Mouse (Mus musculus): Measurements from ENCODE around the gene Cog2. TPM values are rescaled to one million over a fixed set of nuclear protein-coding genes. Genes with fewer than 3 reads are reported as not detected.
A peak's percentile ranks its signal among the peaks of the same experiment; 100 is the strongest.

Cog2 gene
- polyA plus RNA-seq, 1 experiment from 2014 or later = 36.9 TPM

GRCm38 (mm10) chr8:124585718-124586425 lies 65.3 kb downstream of the Cog2 start:
- Histone ChIP-seq H3K4me1 (ENCODE audit: control insufficient read depth, insufficient read depth, low read length) (peaks cover 6% of the 10 kb centered on the region; the same call in 1 of the 2 replicates), H3K27ac (ENCODE audit: low read length) (no peak overlapping the region; the same call in 1 of the 2 replicates), H3K9ac (replicated peaks; ENCODE audit: low read depth, low read length) (no peak overlapping the region), H3K9me3 (ENCODE audit: control insufficient read depth, low read depth, low read length) (no peaks in the 10 kb centered on the region), H3K27me3 (ENCODE audit: control insufficient read depth, insufficient read depth, low read length) (no peaks in the 10 kb centered on the region), H3K4me3 (ENCODE audit: low read depth, low read length) (no peak overlapping the region), H3K4me2 (replicated peaks; ENCODE audit: low read depth, low read length) (no peak overlapping the region), H3K36me3 (ENCODE audit: control insufficient read depth, insufficient read depth, low read length) (no peaks in the 10 kb centered on the region)
- WGBS = 30% methylated on average over 3 of the region's 3 CpGs
- peak; percentile 58; the same call in 1 of the 2 replicates for ATAC-seq (ENCODE audit: insufficient number of reproducible peaks, insufficient read depth, low FRiP score, low read depth)

DNA sequence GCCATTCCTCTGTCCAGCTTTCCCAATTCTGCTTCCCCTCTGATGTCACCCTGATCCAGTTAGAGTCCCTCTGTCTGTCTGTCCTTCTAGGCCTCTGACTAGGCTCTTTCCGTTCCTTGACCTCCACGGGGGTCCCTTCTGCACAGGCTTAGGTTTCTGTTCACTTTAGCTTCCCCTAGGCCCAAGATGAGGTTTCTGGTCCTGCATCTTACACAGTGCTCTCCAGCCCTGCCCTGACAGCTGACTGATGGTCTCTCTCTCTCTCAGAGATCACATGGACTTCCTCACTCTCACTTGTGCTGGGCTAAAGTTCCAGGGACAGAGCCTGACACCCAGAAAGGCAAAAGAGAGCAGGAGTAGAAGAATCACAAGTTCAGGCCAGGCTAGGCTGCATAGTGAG lies 66.0 kb downstream of the Cog2 start:
- Histone ChIP-seq H3K4me3 (ENCODE audit: low read depth, low read length) (no peak overlapping the region), H3K9ac (replicated peaks; ENCODE audit: low read depth, low read length) (no peak overlapping the region), H3K27ac (ENCODE audit: low read length) (no peak overlapping the region), H3K4me1 (ENCODE audit: control insufficient read depth, insufficient read depth, low read length) (peaks cover 6% of the 10 kb centered on the region; the same call in 1 of the 2 replicates), H3K9me3 (ENCODE audit: control insufficient read depth, low read depth, low read length) (no peaks in the 10 kb centered on the region), H3K4me2 (replicated peaks; ENCODE audit: low read depth, low read length) (no peak overlapping the region), H3K36me3 (ENCODE audit: control insufficient read depth, insufficient read depth, low read length) (no peaks in the 10 kb centered on the region), H3K27me3 (ENCODE audit: control insufficient read depth, insufficient read depth, low read length) (no peaks in the 10 kb centered on the region)
- WGBS = 86% methylated on average over 2 of the region's 2 CpGs
- no peak for ATAC-seq (ENCODE audit: insufficient number of reproducible peaks, insufficient read depth, low FRiP score, low read depth)

GRCm38 (mm10) chr8:124589393-124589792 lies 68.8 kb downstream of the Cog2 start:
- Histone ChIP-seq H3K27me3 (ENCODE audit: control insufficient read depth, insufficient read depth, low read length) (no peaks in the 10 kb centered on the region), H3K4me2 (replicated peaks; ENCODE audit: low read depth, low read length) (no peak overlapping the region), H3K36me3 (ENCODE audit: control insufficient read depth, insufficient read depth, low read length) (no peaks in the 10 kb centered on the region), H3K27ac (ENCODE audit: low read length) (no peak overlapping the region), H3K4me3 (ENCODE audit: low read depth, low read length) (no peak overlapping the region), H3K9me3 (ENCODE audit: control insufficient read depth, low read depth, low read length) (no peaks in the 10 kb centered on the region), H3K4me1 (ENCODE audit: control insufficient read depth, insufficient read depth, low read length) (peaks cover 6% of the 10 kb centered on the region; the same call in 1 of the 2 replicates), H3K9ac (replicated peaks; ENCODE audit: low read depth, low read length) (no peak overlapping the region)
- WGBS = 75% methylated on average over 4 of the region's 4 CpGs
- no peak for ATAC-seq (ENCODE audit: insufficient number of reproducible peaks, insufficient read depth, low FRiP score, low read depth)

Other genes with a start within 250 kb of the Cog2 start
- gene Pgbd5, start 81.1 kb upstream of the Cog2 start, polyA plus RNA-seq (2014; fragmentation: Nextera tagmentation; extraction: Ambion mirVana) = 3.2 and 3.9 TPM in 2 replicates
- 1.8 and 2.4 TPM in 2 replicates for gene Agt, start 48.9 kb downstream of the Cog2 start, polyA plus RNA-seq (2014; fragmentation: Nextera tagmentation; extraction: Ambion mirVana)
- gene Capn9, start 55.3 kb downstream of the Cog2 start, polyA plus RNA-seq (2014; fragmentation: Nextera tagmentation; extraction: Ambion mirVana) = 0.13 TPM in 1 of 2 replicates, not detected in the other
- 40.3 and 41.6 TPM in 2 replicates for gene 2310022B05Rik, start 142.6 kb downstream of the Cog2 start, polyA plus RNA-seq (2014; fragmentation: Nextera tagmentation; extraction: Ambion mirVana)
- 45.5 and 46.9 TPM in 2 replicates for gene Ttc13, start 201.2 kb downstream of the Cog2 start, polyA plus RNA-seq (2014; fragmentation: Nextera tagmentation; extraction: Ambion mirVana)
- 25.0 and 27.9 TPM in 2 replicates for gene Arv1, start 201.4 kb downstream of the Cog2 start, polyA plus RNA-seq (2014; fragmentation: Nextera tagmentation; extraction: Ambion mirVana)
- gene Fam89a, start 231.1 kb downstream of the Cog2 start, polyA plus RNA-seq (2014; fragmentation: Nextera tagmentation; extraction: Ambion mirVana) = 6.1 and 6.4 TPM in 2 replicates